Mouse (Mus musculus) heart, adult 9 months (tissue): Measurements from ENCODE around the gene Agrn.

Source experiments
- DNase-seq, 2 experiments: peaks; one replicate each; pipeline ENCODE4 v3.0.0; 2022; ENCODE audit warnings: low spot score in 2 of 2

Agrn gene

GRCm38 (mm10) chr4:156197131-156197828 is at the start of gene Agrn:
Gene Agrn, minus strand, starts transcription at chr4:156197488.
- DNase-seq: peak; percentile 57 to 68

DNA sequence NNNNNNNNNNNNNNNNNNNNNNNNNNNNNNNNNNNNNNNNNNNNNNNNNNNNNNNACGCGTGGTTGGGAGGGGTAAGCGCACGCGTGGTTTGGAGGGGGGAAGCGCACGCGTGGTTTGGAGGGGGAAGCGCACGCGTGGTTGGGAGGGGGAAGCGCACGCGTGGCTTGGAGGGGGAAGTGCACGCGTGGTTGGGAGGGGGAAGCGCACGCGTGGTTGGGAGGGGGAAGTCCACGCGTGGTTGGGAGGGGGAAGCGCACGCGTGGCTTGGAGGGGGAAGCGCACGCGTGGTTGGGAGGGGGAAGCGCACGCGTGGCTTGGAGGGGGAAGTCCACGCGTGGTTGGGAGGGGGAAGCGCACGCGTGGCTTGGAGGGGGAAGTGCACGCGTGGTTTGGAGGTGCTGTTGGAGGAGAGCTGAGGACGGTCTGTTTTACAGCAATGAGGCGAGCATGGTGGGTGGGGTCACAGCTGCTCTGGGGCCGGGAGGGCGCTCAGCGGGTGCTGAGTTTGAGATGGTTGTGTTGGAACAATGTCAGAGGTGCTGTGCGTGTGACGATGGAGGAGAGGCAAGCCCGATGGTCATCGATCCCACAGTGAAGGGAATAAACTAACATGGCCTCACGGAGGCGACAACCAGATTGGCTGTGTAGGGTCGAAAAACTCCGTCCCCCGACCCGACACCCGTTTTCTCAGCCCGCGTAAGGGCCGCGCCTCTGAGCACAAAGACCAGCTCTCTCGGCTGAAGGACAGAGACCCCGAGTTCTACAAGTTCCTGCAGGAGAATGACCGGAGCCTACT is 39.6 kb upstream of the Agrn start:
- DNase-seq: no peak

- DNase-seq: peak; percentile 86
Measured at GRCm38 (mm10) chr4:156235808-156236533, 38.7 kb upstream of the Agrn start, which contains the start of gene Noc2l. Gene Noc2l, plus strand, starts transcription at chr4:156236010.

- DNase-seq: no peak
Measured at GRCm38 (mm10) chr4:156235360-156235770, 38.1 kb upstream of the Agrn start.

DNA sequence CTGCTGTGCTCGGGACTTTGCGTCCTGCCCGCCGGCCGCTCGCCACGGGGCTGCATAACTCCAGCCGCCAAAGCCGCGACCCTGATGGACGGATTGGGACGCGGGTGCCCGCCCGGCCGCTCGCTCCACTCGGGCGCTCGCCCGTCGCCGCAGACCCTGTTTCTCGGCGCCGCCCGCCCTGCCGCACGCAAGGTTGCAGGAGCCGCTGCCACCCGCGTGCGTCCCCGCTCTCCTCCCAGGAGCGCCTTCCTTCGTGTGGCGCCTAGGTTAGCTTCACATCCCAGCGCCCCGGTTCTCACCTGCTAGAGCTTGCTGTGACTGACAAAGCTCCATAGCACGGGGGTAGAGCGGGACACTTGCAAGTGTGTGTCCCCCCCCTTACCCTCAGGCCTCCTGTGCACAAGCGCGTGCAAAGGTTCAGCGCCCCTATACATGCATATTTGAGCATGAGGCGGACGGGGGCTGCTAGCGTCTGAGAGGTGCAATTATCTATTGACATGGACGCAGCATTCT is 37.5 kb upstream of the Agrn start, which contains the start of gene Plekhn1:
Gene Plekhn1, minus strand, starts transcription at position 157 of the 513 bp plus-strand sequence.
- peak; percentile 69 to 71 for DNase-seq

- no peak for DNase-seq
Measured at GRCm38 (mm10) chr4:156234021-156234501, 36.8 kb upstream of the Agrn start.

DNA sequence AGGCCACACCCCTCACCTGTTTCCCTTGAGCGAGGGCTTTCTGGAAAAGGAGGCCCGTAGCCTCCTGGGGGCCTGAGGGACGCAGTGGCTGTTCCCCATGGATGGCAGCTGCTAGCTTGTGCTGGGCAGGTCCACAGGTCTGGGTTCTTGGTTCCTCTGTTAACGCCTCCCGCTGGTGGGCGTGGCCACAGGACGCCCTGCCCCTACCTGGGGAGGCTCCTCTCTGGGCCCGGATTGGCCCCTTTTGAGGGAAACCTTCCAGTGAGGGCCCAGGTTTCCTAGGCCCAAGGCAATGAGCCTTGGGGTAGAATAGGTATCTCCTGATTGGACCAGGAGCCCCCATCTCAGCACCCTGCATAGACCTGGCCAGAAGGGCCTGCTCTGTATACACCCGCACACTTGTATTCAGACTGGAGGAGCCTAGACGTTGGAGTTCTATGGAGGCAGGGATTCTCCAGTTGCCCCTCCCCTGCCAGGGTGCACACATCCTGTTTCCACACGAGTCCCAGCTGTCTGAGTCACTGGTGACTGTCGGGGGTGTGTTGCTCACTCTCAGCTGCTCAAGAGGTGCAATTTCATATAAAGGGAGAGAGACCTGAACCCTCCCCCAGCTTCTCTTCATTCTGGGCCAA is 31.2 kb upstream of the Agrn start:
- DNase-seq: no peak

DNA sequence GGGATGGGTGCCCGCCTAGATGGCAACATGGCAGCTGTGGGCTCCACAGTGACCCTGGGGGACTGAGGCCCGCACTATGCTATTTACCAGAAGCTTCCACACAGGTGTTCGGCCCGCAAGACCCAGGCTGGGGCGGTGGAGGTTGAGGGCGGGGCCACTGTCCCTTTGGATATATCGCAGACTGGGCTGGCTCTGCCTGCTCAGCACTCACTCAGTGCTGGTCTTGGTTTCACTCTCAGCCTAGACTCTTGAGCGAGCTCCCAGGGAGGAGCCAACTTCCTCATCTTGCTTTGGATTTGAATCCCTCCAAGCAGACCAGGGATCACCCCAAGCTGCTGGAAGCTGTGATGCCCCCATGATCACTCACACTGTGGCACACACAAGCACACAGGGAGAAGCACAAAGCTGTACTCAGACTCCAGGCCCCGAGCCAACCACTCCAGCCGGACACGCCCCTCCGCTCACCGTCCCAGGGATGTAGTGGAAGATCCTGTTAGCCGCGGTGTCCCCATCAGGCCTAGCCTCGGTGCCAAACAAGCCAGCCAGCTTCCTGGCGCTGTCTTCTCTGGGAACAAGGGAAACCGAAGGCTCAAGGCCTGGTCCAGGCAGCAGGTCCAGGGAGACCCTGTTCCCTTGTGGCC is 30.6 kb upstream of the Agrn start:
- DNase-seq: peak; percentile 40 to 43

DNA sequence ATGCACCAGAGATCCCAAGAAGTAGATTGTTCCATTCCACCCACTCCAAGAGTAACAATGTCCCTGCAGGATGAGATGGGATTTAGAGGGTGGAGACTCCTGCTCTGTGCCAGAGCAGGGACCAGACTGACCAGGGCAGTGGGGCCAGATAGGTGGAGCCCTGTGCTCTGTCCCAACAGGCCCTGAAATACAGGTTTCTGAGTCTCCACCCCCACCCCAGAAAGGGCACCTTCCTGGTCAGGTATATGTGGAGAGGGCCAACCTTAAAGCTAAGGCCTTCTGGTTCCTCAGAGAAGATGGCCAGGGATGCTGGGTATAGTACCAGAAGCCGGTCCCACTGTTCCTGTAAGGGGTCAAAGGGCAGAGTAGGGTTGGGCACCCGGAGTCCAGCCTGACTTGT is 27.0 kb upstream of the Agrn start:
- no peak for DNase-seq

- DNase-seq: no peak
Measured at GRCm38 (mm10) chr4:156219936-156220335, 22.6 kb upstream of the Agrn start.

DNA sequence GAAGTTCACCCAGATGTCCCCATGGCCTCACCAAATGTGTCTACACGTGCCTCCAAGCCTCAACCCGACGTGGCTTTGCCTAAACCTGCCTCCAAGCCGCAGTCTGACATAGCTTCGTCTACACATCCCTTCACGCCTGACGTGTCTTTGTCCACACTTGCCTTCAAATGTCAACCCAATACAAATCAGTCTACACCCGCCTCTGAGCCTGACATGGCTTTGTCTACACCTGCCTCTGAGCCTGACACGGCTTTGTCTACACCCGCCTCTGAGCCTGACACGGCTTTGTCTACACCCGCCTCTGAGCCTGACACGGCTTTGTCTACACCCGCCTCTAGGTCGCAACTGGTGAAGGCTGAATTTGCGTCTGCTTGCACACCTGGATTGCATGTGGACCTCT is 20.6 kb upstream of the Agrn start:
- DNase-seq: peak in 1 of 2 experiments; percentile 35

GRCm38 (mm10) chr4:156217022-156217669 is 19.9 kb upstream of the Agrn start:
- DNase-seq: peak in 1 of 2 experiments; percentile 48

- DNase-seq: no peak
Measured at GRCm38 (mm10) chr4:156216196-156216595, 18.9 kb upstream of the Agrn start.

DNA sequence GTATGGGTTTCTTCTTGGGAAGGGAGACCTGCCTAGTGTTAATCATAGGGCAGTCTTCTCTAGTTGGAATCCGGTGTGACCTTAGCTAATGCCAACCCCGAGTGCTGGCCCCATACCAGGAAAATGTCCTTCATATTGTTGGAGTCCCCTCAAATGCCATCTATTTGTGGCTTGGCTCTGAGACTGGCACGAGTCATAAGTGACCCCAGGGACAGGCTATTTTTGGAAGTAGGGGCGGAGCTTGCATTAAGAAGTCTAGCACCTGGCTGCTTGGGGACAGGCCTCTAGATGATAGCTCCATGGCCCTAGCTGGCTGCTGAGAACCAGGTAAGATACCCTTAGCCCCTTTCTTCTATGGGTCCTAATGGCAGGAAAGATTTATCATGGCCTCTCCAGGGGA is 18.4 kb upstream of the Agrn start, which contains the start of gene Perm1:
Gene Perm1, plus strand, starts transcription at position 220 of the 400 bp plus-strand sequence.
- DNase-seq: peak; percentile 78 to 85

DNA sequence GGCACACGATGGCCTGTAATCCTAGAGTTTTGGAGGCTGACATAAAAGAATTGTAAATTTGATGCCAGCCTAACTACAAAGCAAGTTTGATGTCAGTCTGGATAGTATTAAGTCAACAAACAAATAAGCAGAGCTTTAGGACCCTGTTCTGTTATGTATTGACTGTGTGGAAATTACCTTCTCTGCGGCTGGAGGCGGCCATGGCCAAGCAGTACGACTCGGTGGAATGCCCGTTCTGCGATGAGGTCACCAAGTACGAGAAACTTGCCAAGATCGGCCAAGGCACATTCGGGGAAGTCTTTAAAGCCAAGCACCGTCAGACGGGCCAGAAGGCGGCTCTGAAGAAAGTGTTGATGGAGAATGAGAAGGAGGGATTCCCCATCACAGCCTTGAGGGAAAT is 15.8 kb upstream of the Agrn start:
- no peak for DNase-seq

DNA sequence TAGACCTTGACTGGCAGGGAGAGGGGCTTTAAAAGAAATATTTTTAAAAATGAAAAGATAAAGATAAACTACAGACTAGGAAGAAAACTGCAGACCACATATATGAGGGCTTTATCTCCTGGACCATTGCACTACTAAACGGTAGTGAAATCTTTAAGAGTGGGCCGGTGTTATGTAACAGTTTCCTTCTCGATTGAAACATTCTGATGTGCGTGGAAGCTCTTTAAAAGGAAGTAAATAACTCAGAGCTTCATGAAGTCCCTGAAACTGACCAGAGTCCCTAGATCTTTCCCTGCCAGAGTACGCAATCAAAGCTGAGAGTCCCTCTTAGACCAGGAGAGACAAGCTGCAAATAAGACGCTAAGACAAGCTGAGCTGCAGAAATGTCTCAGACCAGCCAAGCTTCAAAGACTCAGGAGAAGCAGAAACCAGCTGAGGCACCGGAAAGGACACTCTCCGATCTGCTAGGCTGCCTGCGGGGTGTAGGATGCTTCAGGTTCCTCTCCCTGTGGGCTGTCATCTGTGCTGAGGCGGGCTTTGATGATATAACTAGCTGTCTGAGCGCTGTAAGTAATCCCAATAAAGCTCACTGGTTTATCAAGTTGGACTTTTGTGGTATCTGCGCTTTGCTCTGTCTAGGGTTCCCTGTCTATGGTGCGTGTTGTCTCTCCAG is 12.8 kb upstream of the Agrn start:
- DNase-seq: no peak

GRCm38 (mm10) chr4:156208872-156209271 is 11.6 kb upstream of the Agrn start:
- DNase-seq: no peak

- DNase-seq: no peak
Measured at GRCm38 (mm10) chr4:156203413-156204131, 6.3 kb upstream of the Agrn start.

DNA sequence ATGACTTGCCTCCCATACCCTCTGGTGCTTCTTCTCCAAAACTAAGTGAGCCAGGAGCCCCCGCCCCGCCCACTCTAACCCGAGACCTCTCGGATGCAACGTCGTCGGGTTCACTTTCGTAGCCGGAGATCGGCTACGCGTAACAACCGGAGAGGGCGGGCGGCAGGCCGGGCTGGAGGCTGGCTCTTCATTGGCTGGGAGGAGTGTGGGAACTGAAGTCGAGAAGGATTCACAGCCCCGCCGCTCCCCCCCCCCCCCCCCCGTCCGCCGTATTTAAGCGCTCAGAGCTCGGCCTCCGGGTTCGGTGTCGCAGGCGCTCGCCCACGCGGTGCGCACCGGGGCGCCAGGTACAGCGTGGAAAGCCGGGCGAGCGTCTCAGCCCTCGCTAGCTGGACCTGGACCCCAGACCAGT is 5.7 kb upstream of the Agrn start, which contains the start of gene AW011738:
Gene AW011738, plus strand, starts transcription at position 304 of the 412 bp plus-strand sequence.
- peak; percentile 75 to 82 for DNase-seq
